Mouse (Mus musculus) ES-Bruce4 (cell line): ENCODE data around the gene Clk3.

Experiments used
- CTCF ChIP-seq: IDR thresholded peaks from one replicate; pipeline ENCODE4 v1.8.1; 2011; ENCODE audit warnings: low read depth, low read length
- EP300 ChIP-seq: IDR thresholded peaks from 2 replicates; pipeline ENCODE4 v1.6.1; 2011; ENCODE audit warnings: low read depth, low read length; ENCODE audit not compliant: insufficient read depth
- POLR2A ChIP-seq: IDR thresholded peaks from one replicate; pipeline ENCODE4 v1.8.1; 2011; ENCODE audit warnings: low read length; ENCODE audit not compliant: insufficient read depth

DNA sequence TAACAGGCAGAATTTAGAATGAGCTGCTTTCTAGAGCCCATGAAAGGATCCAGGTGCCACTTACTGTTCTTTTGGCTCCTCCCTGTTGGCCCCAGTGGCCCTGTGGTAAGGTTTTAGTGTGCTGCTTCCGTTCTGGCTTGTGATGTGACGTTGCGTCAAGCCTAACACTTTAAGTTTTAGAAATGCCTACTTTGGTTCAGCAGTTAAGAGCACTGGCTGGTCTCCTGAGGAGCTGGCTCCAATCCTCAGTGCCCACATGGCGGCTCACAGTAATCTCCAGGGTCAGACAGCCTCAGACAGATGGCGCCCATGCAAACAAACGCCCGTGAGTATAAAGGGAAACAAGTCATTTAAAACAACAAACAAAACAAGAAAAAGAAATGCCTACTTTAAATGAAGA, 47.3 kb downstream of the Clk3 start:
- TF ChIP-seq POLR2A (no peak), CTCF (no peak), EP300 (no peak)
